Mouse (Mus musculus): ENCODE measurements around the gene Hoxd13. TPM values are rescaled to one million over a fixed set of nuclear protein-coding genes. Genes with fewer than 3 reads are reported as not detected.
A peak's percentile ranks its signal among the peaks of the same experiment; 100 is the strongest.

Gene Hoxd13
- polyA plus RNA-seq (2015; fragmentation: Nextera tagmentation; extraction: Ambion mirVana): 0.23 and 0.95 TPM in 2 replicates

DNA sequence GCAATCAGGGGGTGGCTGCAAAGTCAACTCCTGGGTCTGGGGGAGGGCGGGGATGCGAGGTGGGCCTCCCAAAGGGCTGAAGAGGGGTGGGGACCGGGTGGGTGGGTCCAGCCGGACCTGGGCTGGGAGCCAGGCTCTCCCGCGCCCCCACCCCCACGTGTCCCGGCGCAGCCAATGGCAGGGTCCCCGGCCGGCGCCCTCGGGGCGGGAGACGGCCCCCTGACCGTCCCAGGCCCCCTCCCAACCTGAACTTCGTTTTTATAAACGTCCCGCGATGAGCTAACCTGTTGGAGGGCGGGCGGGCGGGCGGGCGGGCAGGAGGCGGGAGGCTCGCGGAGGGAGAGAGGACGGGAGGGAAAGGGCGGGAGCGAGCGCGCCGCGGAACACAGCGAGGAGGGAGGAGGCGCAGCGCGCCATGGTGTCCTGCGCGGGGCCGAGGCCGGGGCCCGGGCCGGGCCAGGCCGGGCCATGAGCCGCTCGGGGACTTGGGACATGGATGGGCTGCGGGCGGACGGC lies at the start of gene Hoxd13:
Gene Hoxd13, plus strand, starts transcription at position 469 of the 516 bp plus-strand sequence.
- WGBS: 1% methylated on average over 37 of the region's 51 CpGs
- H3K9me3 ChIP-seq (replicated peaks): no peaks in the 10 kb centered on the region
- H3K4me2 ChIP-seq: peak within 1 kb of the TSS; percentile 93
- H3K4me1 ChIP-seq: peaks cover 29% of the 10 kb centered on the region
- no peak within 1 kb of the TSS for H3K27ac ChIP-seq
- 0 out of 2 replicates have a peak within 1 kb of the TSS, but pooled peaks have one; percentile 35 for H3K9ac ChIP-seq
- H3K4me3 ChIP-seq (replicated peaks): peak within 1 kb of the TSS; percentile 52
- peaks cover 96% of the 10 kb centered on the region for H3K27me3 ChIP-seq
- no peaks in the 10 kb centered on the region for H3K36me3 ChIP-seq
- ATAC-seq (replicated peaks; ENCODE audit: low FRiP score): peak; percentile 85

DNA sequence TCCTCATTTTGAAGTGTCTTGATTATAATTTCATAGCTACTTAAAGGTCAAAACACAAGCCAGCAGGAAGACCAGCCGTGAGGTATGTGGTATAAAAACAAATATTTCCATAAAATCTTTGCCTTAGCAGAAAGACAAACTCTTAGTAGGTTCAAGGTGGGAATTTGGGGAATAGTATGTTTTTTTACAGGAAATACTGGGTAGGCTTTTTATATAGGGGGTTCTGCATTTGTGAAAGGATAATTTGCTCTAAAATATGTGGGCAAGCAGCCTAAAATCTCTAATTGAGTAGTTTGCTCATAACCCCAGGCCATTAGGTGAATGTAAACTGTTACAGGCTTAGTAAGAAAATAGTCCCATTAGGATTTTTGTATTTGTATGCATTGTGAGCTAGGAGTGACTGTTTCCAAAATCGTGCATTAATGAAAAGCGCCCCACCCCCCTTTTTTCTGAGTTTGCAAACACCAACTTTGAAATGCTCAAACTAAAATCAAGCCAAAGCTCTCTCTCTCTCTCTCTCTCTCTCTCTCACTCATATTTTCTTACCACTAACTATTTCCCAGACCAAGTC lies 48.3 kb upstream of the Hoxd13 start:
- no peak overlapping the region for H3K4me3 ChIP-seq (replicated peaks)
- no peaks in the 10 kb centered on the region for H3K36me3 ChIP-seq
- no peaks in the 10 kb centered on the region for H3K27me3 ChIP-seq
- no peak overlapping the region for H3K27ac ChIP-seq
- no peak overlapping the region for H3K4me2 ChIP-seq
- no peak overlapping the region for H3K9ac ChIP-seq
- no peaks in the 10 kb centered on the region for H3K9me3 ChIP-seq (replicated peaks)
- no peaks in the 10 kb centered on the region for H3K4me1 ChIP-seq
- 88% methylated on average over 3 of the region's 3 CpGs for WGBS
- ATAC-seq (replicated peaks; ENCODE audit: low FRiP score): no peak

DNA sequence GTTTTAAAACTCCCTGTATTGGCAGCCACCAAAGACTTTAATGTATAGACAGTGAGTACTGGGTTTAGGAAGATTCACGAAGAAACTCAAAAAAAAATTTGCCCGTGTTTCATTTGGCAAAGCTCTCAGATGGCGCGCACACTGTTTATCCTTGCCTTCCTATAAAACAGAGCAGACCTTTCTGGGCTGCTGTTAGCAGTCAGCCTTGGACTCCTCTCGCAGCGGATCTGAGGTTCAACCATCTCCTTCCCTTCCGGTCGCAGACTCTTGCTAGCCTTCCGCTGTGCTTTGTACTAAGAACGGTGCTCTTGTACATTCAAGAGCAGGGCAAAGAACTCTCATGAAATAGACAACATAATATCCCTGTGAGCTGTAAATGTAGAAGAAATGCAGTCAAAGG lies 47.7 kb upstream of the Hoxd13 start:
- WGBS: 87% methylated on average over 10 of the region's 10 CpGs
- Histone ChIP-seq H3K27me3 (no peaks in the 10 kb centered on the region), H3K4me2 (no peak overlapping the region), H3K36me3 (no peaks in the 10 kb centered on the region), H3K4me3 (replicated peaks) (no peak overlapping the region), H3K9me3 (replicated peaks) (no peaks in the 10 kb centered on the region), H3K9ac (no peak overlapping the region), H3K27ac (no peak overlapping the region), H3K4me1 (no peaks in the 10 kb centered on the region)
- no peak for ATAC-seq (replicated peaks; ENCODE audit: low FRiP score)

DNA sequence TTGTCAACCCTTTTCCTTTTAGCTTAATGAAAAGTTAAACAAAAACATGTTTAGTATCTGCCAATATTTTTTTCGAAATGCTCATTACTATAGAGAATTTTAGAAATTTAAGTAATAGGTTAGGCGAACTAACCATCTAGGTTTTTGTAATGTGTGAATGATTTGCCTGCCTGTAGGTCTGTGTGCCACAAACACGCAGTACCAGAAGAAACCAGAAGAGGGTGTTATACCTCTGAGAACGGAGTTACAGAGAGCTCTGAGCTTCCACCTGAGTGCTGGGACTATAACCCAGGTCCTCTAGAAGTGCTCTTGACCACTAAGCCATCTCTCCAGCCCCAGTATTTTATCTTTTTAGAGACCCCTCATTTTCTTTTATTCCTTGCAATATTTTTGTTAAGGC lies 32.7 kb upstream of the Hoxd13 start:
- Histone ChIP-seq H3K9me3 (replicated peaks) (no peaks in the 10 kb centered on the region), H3K36me3 (no peaks in the 10 kb centered on the region), H3K9ac (no peak overlapping the region), H3K27ac (no peak overlapping the region), H3K4me3 (replicated peaks) (no peak overlapping the region), H3K4me1 (no peaks in the 10 kb centered on the region), H3K27me3 (no peaks in the 10 kb centered on the region), H3K4me2 (no peak overlapping the region)
- no peak for ATAC-seq (replicated peaks; ENCODE audit: low FRiP score)
- 70% methylated on average over 4 of the region's 4 CpGs for WGBS

DNA sequence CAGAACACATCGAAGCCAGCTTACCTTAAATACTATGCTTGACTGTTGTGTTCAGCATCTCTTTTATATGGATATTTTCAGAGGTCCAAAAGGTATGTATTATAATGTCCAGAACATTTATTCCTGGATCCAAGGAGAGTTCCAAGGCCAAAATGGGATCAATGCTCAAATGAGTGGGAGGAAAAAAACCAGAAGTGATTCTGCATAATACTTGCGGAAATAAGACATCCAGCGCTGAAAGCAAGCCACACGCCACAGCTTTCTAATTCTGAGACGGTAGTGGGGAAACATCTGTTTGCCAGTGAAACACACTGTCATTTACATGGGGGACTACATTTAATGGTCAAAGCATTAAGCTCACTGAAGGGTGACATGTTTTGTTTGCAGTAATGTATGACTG lies 25.7 kb upstream of the Hoxd13 start:
- Histone ChIP-seq H3K4me2 (no peak overlapping the region), H3K4me1 (peaks cover 8% of the 10 kb centered on the region), H3K9ac (no peak overlapping the region), H3K27me3 (peaks cover 35% of the 10 kb centered on the region), H3K27ac (no peak overlapping the region), H3K9me3 (replicated peaks) (no peaks in the 10 kb centered on the region), H3K4me3 (replicated peaks) (no peak overlapping the region), H3K36me3 (no peaks in the 10 kb centered on the region)
- WGBS: 44% methylated on average over 5 of the region's 5 CpGs
- no peak for ATAC-seq (replicated peaks; ENCODE audit: low FRiP score)

DNA sequence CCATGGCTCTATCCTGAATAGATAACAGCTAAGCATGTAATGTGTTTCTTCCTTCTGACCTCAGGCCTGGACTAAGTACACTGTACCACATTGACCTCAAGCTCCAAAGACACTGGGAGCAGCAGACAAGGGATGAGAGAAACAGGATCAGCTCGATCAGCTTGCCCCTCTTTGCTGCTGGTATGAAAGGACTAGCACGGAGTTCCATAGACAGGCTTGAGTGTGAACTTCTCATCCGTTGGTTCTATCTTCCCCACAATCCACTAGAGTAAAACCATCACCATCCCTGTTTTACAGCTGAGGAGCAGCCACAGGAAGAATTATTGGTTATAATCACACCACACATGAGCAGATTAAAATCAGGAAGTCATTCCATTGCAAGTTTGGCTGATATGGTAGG lies 22.5 kb upstream of the Hoxd13 start:
- peaks cover 20% of the 10 kb centered on the region for H3K4me1 ChIP-seq
- no peaks in the 10 kb centered on the region for H3K36me3 ChIP-seq
- H3K4me2 ChIP-seq: no peak overlapping the region
- H3K4me3 ChIP-seq (replicated peaks): no peak overlapping the region
- H3K9ac ChIP-seq: no peak overlapping the region
- peaks cover 67% of the 10 kb centered on the region for H3K27me3 ChIP-seq
- 88% methylated on average over 3 of the region's 3 CpGs for WGBS
- no peak overlapping the region for H3K27ac ChIP-seq
- no peak for ATAC-seq (replicated peaks; ENCODE audit: low FRiP score)
- H3K9me3 ChIP-seq (replicated peaks): no peaks in the 10 kb centered on the region

DNA sequence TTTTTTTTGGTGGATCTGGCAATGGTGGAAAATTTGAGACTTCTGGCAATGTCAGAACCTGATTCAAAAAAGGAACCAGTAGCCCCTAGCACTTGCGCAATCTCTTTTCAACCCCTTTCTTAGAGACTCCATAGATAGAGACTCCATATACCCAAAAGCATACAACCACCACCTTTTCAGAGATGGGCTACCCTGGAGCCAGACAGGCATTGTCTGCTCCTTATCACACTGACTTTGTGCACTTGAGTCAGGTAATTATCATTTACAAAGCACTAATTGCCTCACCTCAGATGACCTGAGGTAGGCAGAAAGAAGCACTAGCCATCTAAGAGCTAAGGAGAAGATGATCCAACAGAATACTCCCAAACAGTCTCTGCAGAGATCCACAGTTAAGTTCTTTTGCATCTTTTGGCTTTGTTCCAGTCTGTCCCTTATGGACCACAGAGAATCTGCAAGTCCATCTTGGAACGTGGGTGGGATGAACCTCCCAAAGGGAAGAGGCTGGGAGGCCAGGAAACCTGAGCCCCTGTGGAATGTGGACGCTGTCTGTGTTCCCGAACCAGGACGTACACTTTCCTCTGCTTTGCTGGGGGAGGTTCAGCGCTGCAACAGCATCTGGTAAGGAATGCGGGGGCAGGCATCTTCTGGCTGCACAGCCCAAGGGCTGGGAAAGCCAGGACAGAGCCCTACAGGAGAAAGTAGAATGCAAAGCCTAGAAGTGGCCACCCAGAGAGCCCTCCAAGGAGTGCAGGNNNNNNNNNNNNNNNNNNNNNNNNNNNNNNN lies 20.8 kb upstream of the Hoxd13 start:
- Histone ChIP-seq H3K27me3 (peaks cover 83% of the 10 kb centered on the region), H3K9ac (no peak overlapping the region), H3K36me3 (no peaks in the 10 kb centered on the region), H3K4me3 (replicated peaks) (no peak overlapping the region), H3K4me2 (no peak overlapping the region), H3K27ac (no peak overlapping the region), H3K4me1 (peaks cover 20% of the 10 kb centered on the region), H3K9me3 (replicated peaks) (no peaks in the 10 kb centered on the region)
- peak; percentile 84; the same call in 1 of the 2 replicates for ATAC-seq (replicated peaks; ENCODE audit: low FRiP score)
- WGBS: 16% methylated on average over 7 of the region's 7 CpGs

DNA sequence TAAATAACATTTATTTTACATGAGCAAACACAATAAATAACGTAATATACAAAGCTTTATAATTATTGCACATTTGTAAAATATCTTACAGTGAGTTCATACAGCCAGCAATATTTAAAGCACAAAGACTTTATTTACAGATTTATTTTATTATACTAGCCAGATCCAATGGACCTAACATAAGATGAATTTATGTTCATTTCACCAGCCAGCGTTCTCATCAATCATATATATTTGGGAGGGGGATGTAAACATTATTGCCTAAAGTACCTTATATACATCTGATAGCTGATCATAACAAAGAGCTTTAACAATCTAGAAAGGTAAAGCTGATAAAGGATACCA lies 15.1 kb upstream of the Hoxd13 start:
- no peak for ATAC-seq (replicated peaks; ENCODE audit: low FRiP score)
- H3K4me2 ChIP-seq: no peak overlapping the region
- peaks cover 89% of the 10 kb centered on the region for H3K27me3 ChIP-seq
- H3K4me3 ChIP-seq (replicated peaks): no peak overlapping the region
- no peaks in the 10 kb centered on the region for H3K9me3 ChIP-seq (replicated peaks)
- H3K4me1 ChIP-seq: peaks cover 25% of the 10 kb centered on the region
- no peak overlapping the region for H3K9ac ChIP-seq
- no peaks in the 10 kb centered on the region for H3K36me3 ChIP-seq
- no peak overlapping the region for H3K27ac ChIP-seq
- 36% methylated on average over 2 of the region's 2 CpGs for WGBS

DNA sequence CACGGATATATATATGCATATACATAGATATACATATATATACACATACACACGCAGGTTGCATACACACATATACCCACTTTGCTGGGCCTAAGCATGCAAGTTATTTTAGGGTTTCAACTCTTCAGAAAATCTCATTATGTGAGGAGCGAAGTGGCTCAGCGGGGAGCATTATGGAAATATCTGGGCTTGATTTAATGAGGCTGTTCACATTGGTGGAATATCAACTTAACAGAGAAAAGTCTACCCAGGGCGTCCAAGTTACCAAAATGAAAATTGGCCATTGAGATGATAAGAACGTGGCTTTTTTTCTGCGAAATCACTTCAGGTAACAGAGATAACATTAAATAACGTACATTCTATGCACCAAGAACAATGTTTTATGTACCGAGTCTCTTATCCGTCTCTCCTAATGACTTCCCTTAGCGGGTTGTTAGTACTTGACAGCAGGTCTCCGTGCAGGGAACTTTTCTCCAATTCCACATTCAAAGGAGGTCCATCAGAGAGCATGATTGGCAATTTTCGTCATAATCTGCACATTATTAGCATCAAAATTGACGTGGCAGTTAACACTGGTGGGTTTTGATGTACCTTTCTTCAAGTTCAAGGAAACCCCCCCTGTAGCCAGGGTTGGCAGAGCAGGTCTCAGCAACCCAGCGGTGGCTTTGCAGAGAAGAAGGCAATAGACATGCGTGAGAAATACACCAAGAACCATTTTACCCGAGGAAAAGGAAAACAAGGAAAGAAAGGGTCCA lies 14.2 kb upstream of the Hoxd13 start:
- Histone ChIP-seq H3K4me3 (replicated peaks) (no peak overlapping the region), H3K9ac (no peak overlapping the region), H3K9me3 (replicated peaks) (no peaks in the 10 kb centered on the region), H3K27me3 (peaks cover 89% of the 10 kb centered on the region), H3K27ac (no peak overlapping the region), H3K4me2 (no peak overlapping the region), H3K36me3 (no peaks in the 10 kb centered on the region), H3K4me1 (peaks cover 25% of the 10 kb centered on the region)
- ATAC-seq (replicated peaks; ENCODE audit: low FRiP score): no peak
- WGBS: 12% methylated on average over 17 of the region's 17 CpGs

DNA sequence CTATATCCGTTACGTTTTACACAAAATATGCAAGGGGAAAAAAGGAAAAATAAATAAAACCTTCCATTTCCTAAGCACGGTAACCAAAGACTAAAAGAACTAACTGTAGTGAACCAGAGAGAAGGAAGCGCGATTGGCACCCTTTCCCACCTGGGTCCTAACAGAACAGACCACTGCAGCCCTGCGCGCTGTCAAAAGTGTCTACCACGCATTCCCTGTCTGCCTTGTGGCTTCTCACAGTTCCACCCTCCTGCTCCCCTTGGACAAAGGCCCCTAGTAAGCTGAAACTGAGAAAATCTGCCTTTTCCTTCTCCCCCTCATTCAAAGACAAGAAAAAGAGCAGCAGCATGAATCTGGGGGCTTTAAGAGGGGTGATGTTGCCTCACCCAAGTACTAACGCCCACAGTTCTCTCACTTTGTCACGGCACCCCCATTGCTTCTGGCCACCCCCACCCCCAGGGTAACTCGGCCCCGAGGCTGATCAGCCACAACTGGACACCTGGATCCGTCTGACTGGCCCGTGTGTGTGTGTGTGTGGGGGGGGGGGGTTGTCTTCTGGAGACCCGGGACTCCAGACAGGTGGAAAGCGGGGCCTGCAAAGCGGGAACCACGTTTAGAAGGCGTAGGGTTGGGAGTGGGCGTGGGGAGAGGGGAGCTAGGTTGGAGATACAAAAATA lies 13.2 kb upstream of the Hoxd13 start:
- Histone ChIP-seq H3K4me2 (no peak overlapping the region), H3K27ac (no peak overlapping the region), H3K4me1 (peaks cover 27% of the 10 kb centered on the region), H3K9me3 (replicated peaks) (no peaks in the 10 kb centered on the region), H3K9ac (no peak overlapping the region), H3K27me3 (peaks cover 89% of the 10 kb centered on the region), H3K4me3 (replicated peaks) (no peak overlapping the region; the same call in 1 of the 2 replicates), H3K36me3 (no peaks in the 10 kb centered on the region)
- 5% methylated on average over 20 of the region's 20 CpGs for WGBS
- ATAC-seq (replicated peaks; ENCODE audit: low FRiP score): no peak

DNA sequence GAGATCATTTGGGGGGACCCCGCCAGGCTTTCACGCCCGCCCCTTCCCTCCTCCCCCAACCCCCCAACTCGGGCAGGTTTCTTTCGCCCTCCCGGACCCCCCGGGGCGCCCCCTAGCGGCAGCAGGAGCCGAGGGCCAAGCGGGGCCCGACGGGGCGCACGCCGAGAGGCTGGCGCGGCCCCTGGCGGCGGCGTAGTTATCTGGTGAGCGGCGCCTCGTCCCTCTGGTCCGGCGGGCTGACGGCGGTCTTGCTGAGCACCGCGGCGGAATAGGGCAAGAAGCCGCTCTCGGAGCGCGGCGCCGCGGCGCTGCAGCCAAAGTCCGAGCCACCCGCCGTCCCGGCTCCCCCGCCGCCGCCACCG lies 12.7 kb upstream of the Hoxd13 start:
- ATAC-seq (replicated peaks; ENCODE audit: low FRiP score): peak; percentile 50; the same call in 1 of the 2 replicates
- no peaks in the 10 kb centered on the region for H3K36me3 ChIP-seq

More for the DNA sequence above, 12.7 kb upstream of the Hoxd13 start:
- Histone ChIP-seq H3K27me3 (peaks cover 89% of the 10 kb centered on the region), H3K4me2 (peak overlapping the region; percentile 64), H3K9ac (no peak overlapping the region), H3K4me1 (peaks cover 27% of the 10 kb centered on the region), H3K9me3 (replicated peaks) (no peaks in the 10 kb centered on the region), H3K27ac (no peak overlapping the region), H3K4me3 (replicated peaks) (peak overlapping the region; percentile 46)
- under 1% methylated on average over 46 of the region's 47 CpGs for WGBS

Data from kidney, embryonic 15.5 days (tissue).